Mouse (Mus musculus): ENCODE results near the gene Amh. TPM values are rescaled to one million over a fixed set of nuclear protein-coding genes. Genes with fewer than 3 reads are reported as not detected.
"Not testable (repeated sequence)": the region's sequence is repeated elsewhere in the genome, so short reads cannot be mapped to it uniquely, and the experiment has no call there.

Amh gene
- polyA plus RNA-seq, 1 experiment from 2014 or later: 0.09 TPM

DNA sequence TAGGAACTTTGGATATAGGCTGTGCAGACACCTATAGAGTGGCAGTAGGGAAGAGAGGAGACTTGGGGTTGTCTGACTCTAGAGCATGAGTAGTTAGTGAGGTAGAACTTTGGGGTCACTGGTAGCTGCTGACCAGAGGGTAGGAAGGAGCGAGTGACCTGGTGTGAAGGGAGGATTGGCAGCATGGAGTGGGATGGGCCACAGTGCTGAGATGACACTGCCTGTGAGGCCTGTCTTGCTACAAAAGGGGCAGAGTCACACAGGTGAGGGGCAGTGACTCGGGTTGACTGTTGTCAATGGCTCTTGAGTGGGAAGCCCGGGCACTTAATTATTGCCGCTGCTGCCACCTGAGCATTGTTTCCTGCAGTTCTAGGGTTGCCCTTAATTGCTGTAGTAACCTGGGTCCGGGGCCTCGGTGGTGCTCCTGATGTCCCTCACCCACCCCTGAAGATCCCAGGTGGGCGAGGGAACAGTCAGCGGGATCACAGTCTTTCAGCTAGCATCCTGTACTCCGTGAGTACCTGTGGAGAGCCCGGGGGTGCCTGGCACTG, 22.9 kb downstream of the Amh start:
- Histone ChIP-seq H3K4me2 (ENCODE audit: low read length) (peak overlapping the region; percentile 64), H3K27me3 (ENCODE audit: insufficient read depth, low read length) (no peaks in the 10 kb centered on the region), H3K4me3 (replicated peaks; ENCODE audit: low read depth, low read length) (peak overlapping the region; percentile 78), H3K27ac (no peak overlapping the region), H3K9ac (ENCODE audit: low read depth, low read length) (peak overlapping the region; percentile 95), H3K4me1 (replicated peaks; ENCODE audit: insufficient read depth, low read length) (0 out of 2 replicates have a peak, but pooled peaks cover 12% of the 10 kb centered on the region), H3K9me3 (replicated peaks; ENCODE audit: low read length) (no peaks in the 10 kb centered on the region), H3K36me3 (ENCODE audit: insufficient read depth, low read length) (peaks cover 15% of the 10 kb centered on the region; the same call in 1 of the 2 replicates)
- 55% methylated on average over 10 of the region's 10 CpGs for WGBS
- DNase-seq (ENCODE audit: low spot score) (no peak), ATAC-seq (replicated peaks; ENCODE audit: low FRiP score, low read depth) (no peak)
- no peak for TF ChIP-seq CTCF (IDR thresholded peaks at IDR 0.05; ENCODE audit: low read depth)

DNA sequence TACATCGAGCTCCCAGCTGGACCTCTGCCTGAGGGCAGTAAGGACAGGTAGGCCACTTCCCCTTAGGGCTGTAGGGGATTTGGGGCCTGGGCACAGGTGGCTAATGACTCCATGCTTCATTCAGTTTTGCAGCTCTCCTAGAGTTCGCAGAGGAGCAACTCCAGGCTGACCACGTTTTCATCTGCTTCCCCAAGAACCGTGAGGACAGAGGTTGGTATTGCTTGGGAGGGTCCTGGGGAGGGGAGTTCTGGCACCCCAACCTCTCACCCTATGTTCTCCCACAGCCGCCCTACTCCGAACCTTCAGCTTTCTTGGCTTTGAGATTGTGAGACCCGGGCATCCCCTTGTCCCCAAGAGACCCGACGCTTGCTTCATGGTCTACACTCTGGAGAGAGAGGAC, 23.5 kb downstream of the Amh start:
- H3K4me3 ChIP-seq (replicated peaks; ENCODE audit: low read depth, low read length); H3K9ac ChIP-seq (ENCODE audit: low read depth, low read length); H3K27ac ChIP-seq; DNase-seq (ENCODE audit: low spot score); ATAC-seq (replicated peaks; ENCODE audit: low FRiP score, low read depth); H3K27me3 ChIP-seq (ENCODE audit: insufficient read depth, low read length); H3K9me3 ChIP-seq (replicated peaks; ENCODE audit: low read length): not testable (repeated sequence)
- Histone ChIP-seq H3K36me3 (ENCODE audit: insufficient read depth, low read length) (peaks cover 15% of the 10 kb centered on the region; the same call in 1 of the 2 replicates), H3K4me1 (replicated peaks; ENCODE audit: insufficient read depth, low read length) (0 out of 2 replicates have a peak, but pooled peaks cover 12% of the 10 kb centered on the region), H3K4me2 (ENCODE audit: low read length) (peak overlapping the region; percentile 64)
- 70% methylated on average over 7 of the region's 9 CpGs for WGBS

DNA sequence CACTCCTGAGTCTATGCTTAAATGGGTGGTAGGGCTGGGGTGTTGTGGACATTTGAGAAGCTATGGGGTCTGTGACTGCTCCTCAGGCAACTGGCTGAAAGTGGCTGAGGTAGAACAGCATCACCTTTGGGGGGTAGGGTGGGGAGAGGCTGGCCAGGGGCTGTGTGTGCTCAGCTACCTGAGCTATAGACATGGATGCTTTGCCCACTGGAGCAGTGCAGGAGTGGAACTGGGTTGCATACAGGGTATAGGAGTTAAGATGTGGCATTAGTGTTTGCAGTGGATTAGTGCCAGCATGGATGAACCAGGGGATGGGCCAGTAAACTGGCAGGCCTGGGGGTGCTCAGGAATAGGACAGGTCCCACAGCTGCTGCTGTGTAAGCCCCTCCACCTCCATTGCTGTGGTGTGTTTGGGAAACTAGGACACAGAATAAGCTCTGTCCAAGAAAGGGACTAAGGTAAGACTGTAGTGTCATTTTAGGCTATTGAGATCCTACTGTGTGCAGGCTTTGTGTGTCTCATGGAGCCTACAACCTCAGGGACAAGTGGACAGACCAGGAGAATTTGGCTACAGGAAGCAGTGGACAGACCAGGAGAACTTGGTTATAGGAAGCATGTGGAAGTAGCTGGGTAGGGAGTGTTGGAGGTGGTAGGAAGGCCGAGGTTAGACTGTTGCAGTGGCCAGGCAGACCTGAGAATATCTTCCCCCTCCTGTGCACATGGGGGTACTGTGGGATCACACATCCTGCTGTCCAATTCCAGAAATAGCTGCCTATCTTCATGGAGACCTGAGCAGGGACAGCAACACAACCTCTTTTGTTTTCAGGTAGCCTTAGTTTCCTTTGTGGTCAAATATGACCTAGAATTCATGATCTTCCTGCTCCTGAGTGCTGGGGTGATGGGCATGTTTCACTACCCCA, 24.6 kb downstream of the Amh start:
- Histone ChIP-seq H3K36me3 (ENCODE audit: insufficient read depth, low read length) (peaks cover 15% of the 10 kb centered on the region; the same call in 1 of the 2 replicates), H3K27me3 (ENCODE audit: insufficient read depth, low read length) (no peaks in the 10 kb centered on the region), H3K4me3 (replicated peaks; ENCODE audit: low read depth, low read length) (no peak overlapping the region), H3K4me2 (ENCODE audit: low read length) (no peak overlapping the region), H3K27ac (no peak overlapping the region), H3K4me1 (replicated peaks; ENCODE audit: insufficient read depth, low read length) (0 out of 2 replicates have a peak, but pooled peaks cover 9% of the 10 kb centered on the region), H3K9me3 (replicated peaks; ENCODE audit: low read length) (no peaks in the 10 kb centered on the region), H3K9ac (ENCODE audit: low read depth, low read length) (no peak overlapping the region)
- no peak for TF ChIP-seq CTCF (IDR thresholded peaks at IDR 0.05; ENCODE audit: low read depth)
- DNase-seq (ENCODE audit: low spot score): no peak
- ATAC-seq (replicated peaks; ENCODE audit: low FRiP score, low read depth): no peak
- WGBS: 52% methylated on average over 1 of the region's 1 CpGs

DNA sequence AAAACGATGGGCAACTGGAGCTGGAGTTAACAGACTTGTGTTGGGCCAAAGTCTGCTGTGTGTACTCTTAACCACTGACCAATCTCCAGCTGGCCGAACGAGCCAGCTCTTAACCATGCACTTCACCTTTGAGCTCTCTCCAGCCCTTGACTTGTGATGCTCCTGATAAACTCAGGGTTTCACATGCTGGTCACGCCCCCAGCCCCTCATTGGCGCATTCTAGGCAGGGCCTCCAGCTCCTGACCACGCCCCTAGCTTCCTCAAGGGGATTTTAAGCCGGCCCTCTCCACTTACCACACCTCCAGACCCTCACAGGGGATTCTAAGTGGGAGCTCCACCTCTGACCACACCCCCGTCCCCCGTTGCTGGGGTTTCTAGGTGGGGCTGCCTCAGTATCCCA, 26.1 kb downstream of the Amh start:
- peaks cover 15% of the 10 kb centered on the region; the same call in 1 of the 2 replicates for H3K36me3 ChIP-seq (ENCODE audit: insufficient read depth, low read length)
- DNase-seq (ENCODE audit: low spot score): peak; percentile 87
- WGBS: 5% methylated on average over 9 of the region's 9 CpGs
- peaks cover 7% of the 10 kb centered on the region; the same call in 1 of the 2 replicates for H3K27me3 ChIP-seq (ENCODE audit: insufficient read depth, low read length)
- peak; percentile 29 for ATAC-seq (replicated peaks; ENCODE audit: low FRiP score, low read depth)
- no peak overlapping the region for H3K4me3 ChIP-seq (replicated peaks; ENCODE audit: low read depth, low read length)
- 0 out of 2 replicates have a peak overlapping the region, but pooled peaks have one; percentile 56 for H3K27ac ChIP-seq
- no peak overlapping the region for H3K4me2 ChIP-seq (ENCODE audit: low read length)
- TF ChIP-seq CTCF (IDR thresholded peaks at IDR 0.05; ENCODE audit: low read depth): no peak
- 0 out of 2 replicates have a peak, but pooled peaks cover 9% of the 10 kb centered on the region for H3K4me1 ChIP-seq (replicated peaks; ENCODE audit: insufficient read depth, low read length)
- H3K9ac ChIP-seq (ENCODE audit: low read depth, low read length): no peak overlapping the region
- H3K9me3 ChIP-seq (replicated peaks; ENCODE audit: low read length): no peaks in the 10 kb centered on the region

DNA sequence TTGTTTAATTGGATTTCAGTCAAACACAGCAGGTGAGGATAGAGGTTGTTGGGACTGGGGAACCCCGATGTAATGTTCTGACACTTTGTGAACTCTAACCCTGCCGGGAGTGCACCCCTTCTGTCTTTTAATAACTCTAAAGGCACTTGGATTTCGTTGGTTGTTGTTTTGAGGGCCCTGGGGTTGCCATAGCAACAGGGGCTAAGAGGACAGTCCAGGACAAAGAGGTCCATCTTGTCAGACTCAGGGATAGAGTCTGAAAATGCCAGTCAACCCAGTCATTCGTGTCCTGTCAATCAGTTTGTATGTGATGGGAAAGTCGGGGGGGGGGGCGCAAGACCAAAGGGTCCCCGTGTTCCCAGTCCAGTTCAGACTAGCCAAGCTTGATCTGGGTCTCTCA, 27.8 kb downstream of the Amh start:
- peaks cover 15% of the 10 kb centered on the region; the same call in 1 of the 2 replicates for H3K36me3 ChIP-seq (ENCODE audit: insufficient read depth, low read length)
- no peak overlapping the region for H3K27ac ChIP-seq
- 72% methylated on average over 7 of the region's 7 CpGs for WGBS
- H3K9ac ChIP-seq (ENCODE audit: low read depth, low read length): no peak overlapping the region
- no peak overlapping the region for H3K4me2 ChIP-seq (ENCODE audit: low read length)
- no peaks in the 10 kb centered on the region for H3K9me3 ChIP-seq (replicated peaks; ENCODE audit: low read length)
- peaks cover 13% of the 10 kb centered on the region; the same call in 1 of the 2 replicates for H3K27me3 ChIP-seq (ENCODE audit: insufficient read depth, low read length)
- no peak overlapping the region for H3K4me3 ChIP-seq (replicated peaks; ENCODE audit: low read depth, low read length)
- no peak for TF ChIP-seq CTCF (IDR thresholded peaks at IDR 0.05; ENCODE audit: low read depth)
- H3K4me1 ChIP-seq (replicated peaks; ENCODE audit: insufficient read depth, low read length): 0 out of 2 replicates have a peak, but pooled peaks cover 7% of the 10 kb centered on the region
- no peak for DNase-seq (ENCODE audit: low spot score)
- no peak for ATAC-seq (replicated peaks; ENCODE audit: low FRiP score, low read depth)

DNA sequence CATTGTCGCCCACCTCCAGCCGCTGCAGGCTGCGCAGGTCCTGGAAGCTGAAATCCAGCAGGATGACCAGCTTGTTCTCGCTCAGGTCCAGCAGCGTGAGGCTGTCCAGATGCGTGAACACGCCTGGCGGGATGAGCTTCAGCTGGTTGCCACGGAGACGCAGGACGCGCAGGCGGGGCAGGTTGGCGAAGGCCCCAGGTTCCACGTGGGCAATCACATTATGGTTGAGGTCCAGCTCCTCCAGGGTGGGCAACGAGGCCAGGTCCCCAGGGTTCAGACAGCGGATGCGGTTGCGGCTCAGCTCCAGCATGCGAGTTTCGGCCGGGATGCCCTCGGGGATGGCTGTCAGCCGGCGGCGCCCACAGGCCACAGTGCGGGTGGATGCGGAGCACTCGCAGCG, 30.6 kb downstream of the Amh start:
- Histone ChIP-seq H3K4me3 (replicated peaks; ENCODE audit: low read depth, low read length) (no peak overlapping the region), H3K9ac (ENCODE audit: low read depth, low read length) (no peak overlapping the region), H3K4me2 (ENCODE audit: low read length) (no peak overlapping the region), H3K27me3 (ENCODE audit: insufficient read depth, low read length) (peaks cover 13% of the 10 kb centered on the region; the same call in 1 of the 2 replicates), H3K36me3 (ENCODE audit: insufficient read depth, low read length) (no peaks in the 10 kb centered on the region), H3K4me1 (replicated peaks; ENCODE audit: insufficient read depth, low read length) (0 out of 2 replicates have a peak, but pooled peaks cover under 1% of the 10 kb centered on the region), H3K9me3 (replicated peaks; ENCODE audit: low read length) (no peaks in the 10 kb centered on the region), H3K27ac (no peak overlapping the region)
- DNase-seq (ENCODE audit: low spot score) (no peak), ATAC-seq (replicated peaks; ENCODE audit: low FRiP score, low read depth) (no peak)
- WGBS: 59% methylated on average over 30 of the region's 30 CpGs
- TF ChIP-seq CTCF (IDR thresholded peaks at IDR 0.05; ENCODE audit: low read depth): no peak

Data from kidney, postnatal 0 days (tissue).